Mouse (Mus musculus) liver, embryonic 14.5 days (tissue): Measurements from ENCODE around the gene Nmt2.

ENCODE experiments used
- CTCF ChIP-seq: IDR thresholded peaks from 2 replicates; pipeline ENCODE4 v1.5.1; 2016; ENCODE audit warnings: antibody characterized with exemption, low read depth, control low read depth
- EP300 ChIP-seq: IDR thresholded peaks from 2 replicates; pipeline ENCODE4 v1.6.1; 2016; ENCODE audit warnings: antibody characterized with exemption, low read depth

- TF ChIP-seq CTCF (no peak), EP300 (no peak)
These were observed 2.2 kb downstream of the Nmt2 start for GRCm38 (mm10) chr2:3286243-3286642.
